Mouse (Mus musculus) forebrain, embryonic 13.5 days (tissue): ENCODE measurements around the gene Csk. TPM values are rescaled to one million over a fixed set of nuclear protein-coding genes. Genes with fewer than 3 reads are reported as not detected.

Experiments
- ATAC-seq: fragments of 200-750 bp; cut with Nextera tagmentation; 2 replicates; pipeline ENCODE4 v1.8.0; 2017
- H3K27ac ChIP-seq: fragments of 300-500 bp; sonication (generic); 2 replicates; pipeline ENCODE4 v1.5.1; 2015; ENCODE audit warnings: inconsistent platforms, mild to moderate bottlenecking, moderate library complexity
- H3K27me3 ChIP-seq: fragments of 300-500 bp; sonication (generic); 2 replicates; pipeline ENCODE4 v1.6.1; 2015; ENCODE audit warnings: mild to moderate bottlenecking, inconsistent platforms
- H3K36me3 ChIP-seq: fragments of 300-500 bp; sonication (generic); 2 replicates; pipeline ENCODE4 v1.6.1; 2015; ENCODE audit warnings: mild to moderate bottlenecking, inconsistent platforms; ENCODE audit not compliant: poor library complexity, severe bottlenecking
- H3K4me1 ChIP-seq: fragments of 300-500 bp; sonication (generic); 2 replicates; pipeline ENCODE4 v1.6.1; 2015; ENCODE audit warnings: inconsistent platforms
- H3K4me2 ChIP-seq: fragments of 300-500 bp; sonication (generic); 2 replicates; pipeline ENCODE4 v1.6.1; 2015; ENCODE audit warnings: inconsistent platforms, mild to moderate bottlenecking, moderate library complexity
- H3K4me3 ChIP-seq: fragments of 300-500 bp; sonication (generic); 2 replicates; pipeline ENCODE4 v1.5.1; 2015; ENCODE audit warnings: mild to moderate bottlenecking, inconsistent platforms
- H3K9ac ChIP-seq: fragments of 300-500 bp; sonication (generic); 2 replicates; pipeline ENCODE4 v1.6.1; 2015; ENCODE audit warnings: mild to moderate bottlenecking, inconsistent platforms
- H3K9me3 ChIP-seq: fragments of 300-500 bp; sonication (generic); replicated peaks from 2 replicates; pipeline ENCODE4 v1.6.1; 2016; ENCODE audit warnings: inconsistent platforms
- WGBS: fragments of 180-500 bp; shearing (Covaris S2); methylation state at CpG from one replicate; pipeline ENCODE4 v1.1.7; 2015; 5-methylcytosine and 5-hydroxymethylcytosine counted together
- polyA plus RNA-seq: library from polyadenylated mRNA; unstranded; fragments of >200 nt; fragmentation: Nextera tagmentation; extraction: Ambion mirVana; gene quantifications from 2 replicates; pipeline ENCODE4 v1.2.1, GENCODE M21; 2015

The Csk gene
- polyA plus RNA-seq, 1 experiment from 2014 or later: 35.0 TPM

DNA sequence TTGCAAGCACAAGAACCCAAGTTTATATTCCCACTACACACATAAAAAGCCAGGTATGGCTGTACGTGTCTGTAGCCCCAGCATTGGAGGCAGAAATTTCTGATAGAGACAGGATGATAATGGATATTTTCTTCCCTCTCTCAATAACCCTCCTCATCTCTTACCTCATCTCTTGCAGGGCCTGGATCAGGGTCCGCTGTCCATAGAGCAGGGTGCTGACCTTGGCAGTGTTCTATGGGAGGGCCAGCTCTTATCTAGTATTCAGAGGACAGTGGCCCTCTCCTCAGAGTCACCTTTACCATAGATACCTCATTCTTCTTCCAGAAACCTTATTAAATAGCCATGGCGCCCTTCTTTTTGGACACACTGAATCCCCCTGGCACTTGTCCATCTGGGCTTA, 43.6 kb downstream of the Csk start:
- peaks cover 31% of the 10 kb centered on the region for H3K27me3 ChIP-seq
- no peak overlapping the region for H3K9ac ChIP-seq
- H3K27ac ChIP-seq: no peak overlapping the region
- H3K9me3 ChIP-seq: no peaks in the 10 kb centered on the region
- ATAC-seq: no peak
- no peak overlapping the region for H3K4me2 ChIP-seq
- no peaks in the 10 kb centered on the region for H3K36me3 ChIP-seq
- H3K4me1 ChIP-seq: peaks cover 23% of the 10 kb centered on the region
- WGBS: 76% methylated on average over 3 of the region's 3 CpGs
- no peak overlapping the region for H3K4me3 ChIP-seq

DNA sequence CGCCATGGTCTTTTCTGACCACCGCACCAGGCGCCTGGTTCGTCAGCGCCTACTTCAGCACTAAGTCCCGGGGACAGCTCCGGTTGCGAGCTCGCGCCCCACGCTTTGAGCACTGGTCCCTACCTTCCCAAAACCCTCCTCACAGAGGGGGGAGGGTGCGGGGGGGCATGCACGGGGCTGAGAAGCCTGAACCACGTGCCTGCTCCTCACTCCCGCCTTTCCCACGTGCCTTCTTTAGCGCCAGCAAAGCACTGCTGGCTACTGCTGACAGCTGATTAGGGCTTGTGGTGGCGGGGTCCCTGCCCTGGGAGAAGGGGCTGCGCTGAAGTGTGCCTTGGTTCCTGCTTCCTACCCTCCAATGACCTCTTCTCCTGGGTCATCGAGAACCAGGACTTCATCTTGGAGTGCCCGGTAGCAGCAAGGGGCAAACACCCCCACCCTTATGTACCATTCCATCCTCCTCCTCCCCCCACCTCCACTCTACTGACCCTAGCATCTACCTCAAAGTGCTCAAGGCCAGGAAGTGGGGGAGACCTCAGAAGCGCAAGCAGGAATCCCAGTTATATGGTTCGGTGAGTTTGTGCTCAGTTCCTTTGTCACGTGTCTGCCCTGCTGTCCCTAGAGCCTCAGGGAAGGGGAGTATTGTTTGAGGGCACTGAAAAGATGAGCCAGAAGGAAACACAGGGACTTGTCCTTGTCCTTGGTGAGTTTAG, 47.1 kb downstream of the Csk start, which contains the start of gene Cplx3:
Gene Cplx3 (minus strand): TSS at position 143 of the 713 bp plus-strand sequence.
- Histone ChIP-seq H3K36me3 (no peaks in the 10 kb centered on the region), H3K4me3 (peak within 1 kb of the TSS; percentile 14; the same call in 1 of the 2 replicates), H3K4me2 (peak within 1 kb of the TSS; percentile 45), H3K27ac (no peak within 1 kb of the TSS), H3K4me1 (peaks cover 24% of the 10 kb centered on the region), H3K9ac (no peak within 1 kb of the TSS), H3K9me3 (no peaks in the 10 kb centered on the region), H3K27me3 (peaks cover 39% of the 10 kb centered on the region)
- ATAC-seq: peak; percentile 60; the same call in 1 of the 2 replicates
- 4% methylated on average over 24 of the region's 24 CpGs for WGBS

DNA sequence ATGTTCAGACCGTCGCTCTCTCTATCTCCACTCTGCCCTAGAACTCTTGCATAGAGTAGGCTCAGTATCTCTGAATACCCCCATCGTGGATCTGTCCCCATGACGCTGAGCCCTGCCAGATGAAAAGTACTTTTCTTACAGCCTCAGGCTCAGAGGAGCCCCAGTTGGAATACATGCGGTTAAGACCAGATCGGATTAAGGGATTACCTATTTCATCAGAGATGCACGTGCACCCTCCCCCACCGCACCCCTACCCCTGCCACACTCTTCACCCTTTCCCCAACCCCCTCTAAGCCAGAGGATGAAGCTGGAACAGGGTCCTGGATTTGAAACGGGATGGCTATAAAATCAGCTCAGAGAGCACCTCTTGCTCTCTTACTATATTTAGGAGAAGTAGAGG, 47.9 kb downstream of the Csk start:
- H3K36me3 ChIP-seq: no peaks in the 10 kb centered on the region
- no peak for ATAC-seq
- H3K27me3 ChIP-seq: peaks cover 39% of the 10 kb centered on the region
- H3K9me3 ChIP-seq: no peaks in the 10 kb centered on the region
- H3K27ac ChIP-seq: no peak overlapping the region
- no peak overlapping the region for H3K4me3 ChIP-seq
- peaks cover 27% of the 10 kb centered on the region for H3K4me1 ChIP-seq
- no peak overlapping the region for H3K4me2 ChIP-seq
- WGBS: 6% methylated on average over 9 of the region's 9 CpGs
- H3K9ac ChIP-seq: no peak overlapping the region

DNA sequence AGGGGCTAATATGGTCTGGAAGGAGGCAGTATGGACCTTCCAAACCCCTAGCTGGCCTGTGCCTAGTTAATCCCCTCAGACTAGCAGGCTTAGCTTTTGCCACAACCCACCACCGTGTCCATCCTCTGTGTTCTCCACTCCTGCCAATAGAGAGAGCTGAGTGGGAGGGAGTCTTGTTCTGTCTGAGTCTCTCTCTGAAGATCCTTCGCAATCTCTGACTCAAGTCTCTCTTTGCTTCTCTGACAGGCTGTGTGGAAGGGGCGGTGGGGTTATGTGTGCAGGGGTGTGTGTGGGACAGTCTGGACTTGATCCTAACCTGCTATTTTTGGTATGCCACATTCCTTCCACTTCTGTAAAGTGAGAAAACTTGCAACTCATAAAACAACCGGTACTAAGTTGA, 48.6 kb downstream of the Csk start:
- no peak overlapping the region for H3K4me3 ChIP-seq
- no peak overlapping the region for H3K27ac ChIP-seq
- peaks cover 39% of the 10 kb centered on the region for H3K27me3 ChIP-seq
- no peak overlapping the region for H3K9ac ChIP-seq
- no peaks in the 10 kb centered on the region for H3K36me3 ChIP-seq
- H3K9me3 ChIP-seq: no peaks in the 10 kb centered on the region
- H3K4me1 ChIP-seq: peaks cover 24% of the 10 kb centered on the region
- WGBS: 73% methylated on average over 4 of the region's 4 CpGs
- no peak for ATAC-seq
- no peak overlapping the region for H3K4me2 ChIP-seq

DNA sequence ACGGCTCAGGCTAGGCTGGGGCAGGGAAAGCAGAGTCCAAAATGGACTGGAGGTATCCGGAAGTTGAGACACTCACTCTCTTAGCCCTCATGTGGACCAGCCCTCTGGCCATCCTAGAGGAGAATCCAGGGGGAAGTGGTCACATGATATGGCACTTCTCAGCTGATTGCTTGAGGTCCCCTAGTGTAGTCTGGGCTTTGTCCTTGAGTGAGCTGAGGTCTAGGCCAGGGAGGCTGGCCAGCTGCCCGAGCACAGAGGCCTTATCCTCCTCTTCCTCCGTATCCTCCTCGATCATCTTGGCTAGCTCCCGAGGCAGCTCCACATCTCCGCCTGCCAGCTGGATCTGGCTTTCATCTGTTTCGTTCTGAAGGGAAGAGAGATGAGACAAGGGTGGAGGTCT, 51.3 kb downstream of the Csk start:
- Histone ChIP-seq H3K4me1 (peaks cover 30% of the 10 kb centered on the region), H3K4me3 (no peak overlapping the region)
- WGBS: 74% methylated on average over 8 of the region's 8 CpGs

DNA sequence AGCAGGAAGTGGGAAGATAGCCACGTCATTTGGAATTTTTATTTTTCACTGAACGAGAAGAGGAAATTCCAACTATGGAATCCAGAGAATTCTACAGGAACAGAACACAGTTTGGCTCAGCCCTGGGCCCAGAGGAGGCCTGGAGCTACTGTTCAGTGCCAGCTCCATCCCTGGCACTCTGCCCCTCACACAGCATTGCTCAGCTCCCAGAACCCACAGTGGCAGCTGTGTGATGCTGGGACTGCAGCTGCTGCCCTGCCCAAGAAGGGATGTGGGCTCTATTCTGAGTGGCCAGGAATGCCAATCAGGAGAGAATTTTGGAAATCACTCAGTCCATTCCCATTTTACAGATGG, 52.1 kb downstream of the Csk start:
- H3K4me3 ChIP-seq: no peak overlapping the region
- ATAC-seq: no peak; the same call in 1 of the 2 replicates
- H3K4me1 ChIP-seq: peaks cover 25% of the 10 kb centered on the region
- H3K27ac ChIP-seq: no peak overlapping the region
- 75% methylated on average over 2 of the region's 2 CpGs for WGBS
- H3K27me3 ChIP-seq: peaks cover 22% of the 10 kb centered on the region
- no peaks in the 10 kb centered on the region for H3K36me3 ChIP-seq
- H3K9me3 ChIP-seq: no peaks in the 10 kb centered on the region
- no peak overlapping the region for H3K4me2 ChIP-seq
- no peak overlapping the region for H3K9ac ChIP-seq

More for the DNA sequence above, 51.3 kb downstream of the Csk start:
- no peak for ATAC-seq
- no peak overlapping the region for H3K4me2 ChIP-seq
- H3K36me3 ChIP-seq: no peaks in the 10 kb centered on the region
- H3K9me3 ChIP-seq: no peaks in the 10 kb centered on the region
- H3K9ac ChIP-seq: no peak overlapping the region
- peaks cover 29% of the 10 kb centered on the region for H3K27me3 ChIP-seq
- H3K27ac ChIP-seq: no peak overlapping the region

DNA sequence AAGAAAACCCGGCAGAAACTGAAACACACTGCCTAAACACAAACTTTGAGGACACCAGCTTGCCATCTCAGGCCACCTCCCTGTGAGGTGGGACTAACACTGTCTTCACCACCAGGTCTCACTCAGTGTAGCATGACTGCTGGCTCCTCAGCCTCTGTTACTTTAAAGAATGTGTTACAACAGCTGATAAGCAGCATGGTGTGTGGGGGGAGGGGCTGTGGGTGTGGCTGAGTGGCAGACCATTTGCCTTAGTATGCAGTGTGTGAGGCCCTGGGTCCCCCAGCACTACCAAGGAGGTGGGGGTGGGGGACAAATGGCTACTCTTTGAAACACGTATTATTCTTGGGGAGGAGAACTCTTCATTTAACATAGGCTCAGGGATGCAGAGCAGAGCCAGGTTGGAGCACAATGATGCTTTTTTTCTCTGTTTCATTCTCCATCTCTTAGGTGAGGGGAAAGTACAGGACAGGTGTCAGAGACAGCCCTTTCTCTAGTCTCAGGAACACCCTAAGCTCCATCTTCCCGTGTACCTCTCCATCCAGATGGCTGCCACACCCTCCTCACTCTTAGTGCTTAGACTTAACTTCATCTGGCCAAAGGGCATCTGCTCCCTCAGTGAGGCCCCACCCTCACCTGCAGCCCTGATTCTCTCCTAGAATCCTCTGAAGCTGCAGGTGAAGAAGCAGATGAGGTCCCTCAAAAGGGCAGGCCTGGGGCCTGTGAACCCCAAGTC, 52.6 kb downstream of the Csk start:
- Histone ChIP-seq H3K9ac (no peak overlapping the region), H3K4me3 (no peak overlapping the region), H3K27ac (no peak overlapping the region), H3K4me1 (peaks cover 19% of the 10 kb centered on the region), H3K36me3 (no peaks in the 10 kb centered on the region), H3K9me3 (no peaks in the 10 kb centered on the region), H3K4me2 (no peak overlapping the region), H3K27me3 (peaks cover 16% of the 10 kb centered on the region)
- 8% methylated on average over 3 of the region's 3 CpGs for WGBS
- 0 out of 2 replicates have a peak, but pooled peaks have one; percentile 38 for ATAC-seq

DNA sequence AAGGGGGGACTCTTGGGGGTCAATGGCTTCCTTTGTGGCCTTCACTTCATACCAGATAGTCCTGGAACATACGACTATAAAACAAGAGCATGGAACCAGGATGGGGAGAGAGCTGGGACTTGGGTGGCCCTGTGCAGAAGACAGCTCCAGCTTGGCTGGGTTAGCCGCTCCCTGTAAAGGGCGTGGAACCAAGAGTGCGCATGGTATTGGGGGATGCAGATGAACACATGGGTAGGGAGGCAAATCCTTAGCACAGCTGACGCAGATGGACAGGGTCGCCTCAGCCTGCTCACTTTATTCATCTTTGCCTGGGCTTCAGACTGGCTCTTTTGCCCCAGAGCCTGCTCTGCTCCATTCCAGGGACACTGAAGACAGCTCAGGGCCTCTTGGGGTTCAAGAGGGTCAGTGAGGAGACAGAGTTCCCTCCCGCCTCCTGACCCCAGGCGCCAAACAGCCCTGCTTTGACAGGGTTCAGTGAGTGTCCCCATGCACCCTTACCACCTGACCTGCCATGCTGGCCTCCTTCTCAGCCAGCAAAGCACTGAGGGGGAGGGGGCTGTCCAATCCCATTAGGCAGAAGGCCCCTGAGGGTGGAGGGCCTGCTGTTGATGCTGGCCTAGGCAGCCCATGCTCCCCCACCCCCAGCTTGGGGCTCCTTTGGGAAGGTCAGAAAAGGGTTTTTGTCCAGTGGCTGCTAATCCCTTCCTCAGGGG, 54.4 kb downstream of the Csk start:
- H3K27me3 ChIP-seq: no peaks in the 10 kb centered on the region; the same call in 1 of the 2 replicates
- peaks cover 19% of the 10 kb centered on the region for H3K4me1 ChIP-seq
- H3K4me3 ChIP-seq: no peak overlapping the region
- H3K27ac ChIP-seq: no peak overlapping the region
- 41% methylated on average over 8 of the region's 8 CpGs for WGBS
- H3K4me2 ChIP-seq: no peak overlapping the region
- ATAC-seq: no peak
- H3K9ac ChIP-seq: peak overlapping the region; percentile 30
- peaks cover 15% of the 10 kb centered on the region for H3K36me3 ChIP-seq
- H3K9me3 ChIP-seq: no peaks in the 10 kb centered on the region

DNA sequence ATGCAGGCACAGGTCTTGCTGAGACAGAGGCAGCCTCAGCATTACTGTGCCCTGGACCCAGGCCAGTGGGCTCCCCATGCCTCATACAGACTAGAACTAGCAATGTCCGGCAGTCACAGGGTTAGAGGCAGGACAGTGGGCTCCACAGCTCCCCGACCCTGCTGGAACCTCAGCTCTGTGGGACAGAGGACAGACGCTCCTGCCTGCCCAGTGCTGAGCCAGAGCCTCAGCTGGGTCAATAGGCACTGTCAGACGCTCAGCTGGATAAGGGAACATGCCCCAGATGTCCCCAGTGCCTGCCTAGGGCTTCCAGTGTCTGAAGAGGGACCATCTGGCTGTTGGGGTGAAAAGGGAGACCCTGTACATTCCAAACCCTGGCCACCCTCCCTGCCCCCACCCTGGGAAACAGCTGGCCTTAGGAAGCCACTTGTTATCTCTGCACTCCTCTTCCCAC, 55.5 kb downstream of the Csk start:
- Histone ChIP-seq H3K9me3 (no peaks in the 10 kb centered on the region), H3K36me3 (peaks cover 26% of the 10 kb centered on the region), H3K4me2 (no peak overlapping the region), H3K27me3 (no peaks in the 10 kb centered on the region), H3K4me1 (peaks cover 19% of the 10 kb centered on the region), H3K4me3 (no peak overlapping the region), H3K9ac (no peak overlapping the region), H3K27ac (no peak overlapping the region)
- ATAC-seq: no peak
- 20% methylated on average over 4 of the region's 4 CpGs for WGBS

DNA sequence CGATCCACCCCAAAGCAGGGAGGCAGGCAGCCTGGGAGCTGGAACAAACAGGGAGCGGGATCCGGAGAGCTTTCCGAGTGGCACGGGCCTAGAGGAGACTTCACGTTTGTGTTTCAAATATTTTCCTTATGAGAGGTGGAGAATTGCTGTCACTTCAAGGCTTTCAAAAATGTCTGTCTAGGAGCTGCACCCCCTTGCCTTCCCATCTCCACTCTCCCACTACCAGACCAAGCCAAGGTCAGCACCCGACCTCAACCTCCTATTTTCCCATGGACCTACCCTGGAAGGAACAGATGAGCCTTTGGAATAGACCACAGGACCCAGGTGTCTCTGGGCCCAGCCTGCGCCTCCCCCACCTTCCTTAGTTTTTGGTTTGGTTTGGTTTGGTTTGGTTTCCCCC, 56.2 kb downstream of the Csk start:
- Histone ChIP-seq H3K27me3 (no peaks in the 10 kb centered on the region), H3K4me2 (no peak overlapping the region), H3K36me3 (peaks cover 33% of the 10 kb centered on the region), H3K4me1 (peaks cover 19% of the 10 kb centered on the region), H3K9ac (no peak overlapping the region), H3K9me3 (no peaks in the 10 kb centered on the region), H3K4me3 (no peak overlapping the region), H3K27ac (no peak overlapping the region)
- 87% methylated on average over 8 of the region's 8 CpGs for WGBS
- ATAC-seq: no peak

DNA sequence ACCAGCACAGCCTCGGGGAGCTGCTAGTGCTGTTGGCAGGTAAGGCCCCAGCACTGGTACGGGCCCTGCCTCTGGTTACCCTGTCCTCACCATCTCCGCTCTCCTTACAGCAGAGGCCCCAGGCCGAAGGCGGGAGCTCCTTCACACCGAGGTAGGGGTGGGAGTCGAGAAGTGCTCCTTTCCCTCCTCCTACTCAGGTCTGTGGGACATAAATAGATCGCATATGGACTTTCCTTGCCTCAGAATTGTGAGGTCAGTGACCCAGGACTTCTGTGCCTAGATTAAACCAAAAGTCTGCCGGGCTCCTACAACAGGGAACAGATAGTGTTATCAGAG, 59.3 kb downstream of the Csk start:
- Histone ChIP-seq H3K27ac (no peak overlapping the region), H3K9me3 (no peaks in the 10 kb centered on the region), H3K27me3 (no peaks in the 10 kb centered on the region), H3K36me3 (peaks cover 40% of the 10 kb centered on the region), H3K4me3 (no peak overlapping the region), H3K4me1 (peaks cover 14% of the 10 kb centered on the region), H3K4me2 (no peak overlapping the region), H3K9ac (no peak overlapping the region)
- ATAC-seq: no peak
- 88% methylated on average over 9 of the region's 9 CpGs for WGBS
